Mouse (Mus musculus) cerebellum, adult (tissue): ENCODE data around the gene Plaa.
"Not testable (repeated sequence)": the region's sequence is repeated elsewhere in the genome, so short reads cannot be mapped to it uniquely, and the experiment has no call there.

Experiments used
- ATAC-seq: cut with Nextera tagmentation; 2 replicates; pipeline ENCODE4 v1.9.2; 2017; ENCODE audit warnings: mild to moderate bottlenecking, moderate library complexity, mixed read lengths; ENCODE audit not compliant: insufficient number of reproducible peaks, low FRiP score, low TSS enrichment

Gene Plaa

DNA sequence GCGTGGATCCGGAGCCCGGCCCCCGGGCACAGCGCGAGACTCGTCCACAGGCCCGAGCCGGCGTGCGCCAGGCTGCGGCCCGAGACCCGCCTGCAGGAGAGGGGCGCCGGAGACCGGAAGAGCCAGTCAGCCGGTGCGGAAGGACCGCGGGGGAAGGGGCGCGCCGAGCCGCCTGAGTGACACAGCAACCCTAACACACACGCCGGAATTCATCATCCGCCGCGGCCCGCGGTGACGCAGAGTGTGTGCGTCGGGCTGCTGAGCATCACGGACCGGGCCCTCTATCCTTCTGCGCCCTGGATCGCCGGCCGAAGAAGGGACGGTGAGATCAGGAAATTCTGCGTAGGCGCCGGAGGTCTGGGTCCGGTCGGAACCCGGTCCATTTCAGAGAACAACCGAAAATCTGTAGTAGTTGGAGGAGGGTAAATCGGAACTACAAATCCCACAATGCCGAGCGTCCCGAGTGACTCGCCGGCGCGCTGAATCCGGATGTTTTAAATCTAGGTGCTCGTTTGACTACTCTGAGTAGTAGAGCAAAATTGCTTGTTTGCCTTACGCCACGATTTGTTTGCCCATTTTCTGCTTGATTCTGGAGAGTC lies at the start of gene Plaa:
Gene Plaa (minus strand): TSS at position 214 of the 599 bp plus-strand sequence.
- peak; percentile 98 for ATAC-seq

DNA sequence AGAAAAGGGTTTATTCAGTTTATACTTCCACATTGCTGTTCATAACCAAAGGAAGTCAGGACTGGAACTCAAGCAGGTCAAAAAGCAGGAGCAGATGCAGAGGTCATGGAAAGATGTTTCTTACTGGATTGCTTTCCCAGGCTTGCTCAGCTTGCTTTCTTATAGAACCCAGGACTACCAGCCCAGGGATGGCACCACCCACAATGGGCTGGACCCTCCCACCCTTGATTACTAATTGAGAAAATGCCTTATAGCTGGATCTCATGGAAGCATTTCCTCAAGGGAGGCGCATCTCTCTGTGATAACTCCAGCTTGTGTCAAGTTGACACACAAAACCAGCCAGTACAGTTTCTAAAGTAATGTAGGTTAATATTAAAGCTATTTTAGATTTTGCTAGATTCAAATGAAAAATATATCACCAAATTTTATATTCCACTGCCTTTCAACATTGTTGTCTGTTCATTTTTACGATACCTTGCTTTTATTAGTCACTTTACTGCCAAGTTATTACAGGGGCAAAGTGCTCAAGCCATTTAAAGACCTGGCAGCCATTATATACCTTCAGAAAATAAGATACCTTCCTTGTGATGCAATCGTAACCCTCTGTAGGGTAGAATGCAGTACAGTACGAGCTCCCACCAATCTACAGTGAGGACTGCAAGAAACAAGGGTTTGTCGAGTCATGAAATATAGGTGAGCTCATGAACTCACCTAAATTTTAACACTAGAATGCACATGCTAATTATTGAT lies 47.6 kb upstream of the Plaa start:
- not testable (repeated sequence) for ATAC-seq

DNA sequence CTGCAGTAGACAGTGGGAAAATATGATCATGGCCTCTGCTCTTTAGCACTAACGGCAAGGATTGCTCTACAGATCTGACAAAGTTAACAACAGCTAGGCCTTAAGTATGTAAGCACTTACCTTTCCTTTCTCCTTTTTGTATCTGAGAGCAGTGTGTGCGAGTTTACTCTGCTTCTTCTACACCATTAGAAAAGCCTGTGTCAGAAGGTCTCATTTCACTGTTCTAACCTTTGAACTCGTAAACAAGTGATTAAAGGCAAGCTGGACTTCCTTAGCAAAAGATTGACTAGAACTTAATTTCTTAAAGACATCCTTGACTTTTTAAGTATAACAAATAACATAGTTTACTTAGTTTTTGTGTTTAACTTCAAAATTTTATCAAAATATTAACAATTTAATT lies 46.9 kb upstream of the Plaa start, which contains the start of gene Lrrc19:
Gene Lrrc19 (minus strand): TSS at position 225 of the 400 bp plus-strand sequence.
- ATAC-seq: no peak

DNA sequence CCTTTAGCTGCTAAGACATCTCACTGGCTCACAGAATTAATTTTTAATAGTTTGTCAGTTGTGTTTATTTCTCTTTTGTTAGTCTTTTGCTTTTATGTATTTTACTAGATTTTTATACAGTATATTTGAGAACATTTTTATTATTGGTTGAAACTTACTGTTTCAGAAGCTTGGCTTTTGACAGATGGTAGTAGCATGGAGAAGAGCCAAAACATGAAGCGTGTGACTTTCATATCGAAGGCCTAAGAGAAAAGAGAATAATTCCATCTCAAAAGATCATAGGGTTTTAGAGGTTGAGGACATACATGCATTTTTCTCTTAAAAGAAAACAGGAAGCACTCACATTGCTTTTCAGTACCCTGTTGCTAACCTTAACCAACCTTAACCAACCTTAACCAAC lies 40.1 kb upstream of the Plaa start:
- no peak for ATAC-seq

DNA sequence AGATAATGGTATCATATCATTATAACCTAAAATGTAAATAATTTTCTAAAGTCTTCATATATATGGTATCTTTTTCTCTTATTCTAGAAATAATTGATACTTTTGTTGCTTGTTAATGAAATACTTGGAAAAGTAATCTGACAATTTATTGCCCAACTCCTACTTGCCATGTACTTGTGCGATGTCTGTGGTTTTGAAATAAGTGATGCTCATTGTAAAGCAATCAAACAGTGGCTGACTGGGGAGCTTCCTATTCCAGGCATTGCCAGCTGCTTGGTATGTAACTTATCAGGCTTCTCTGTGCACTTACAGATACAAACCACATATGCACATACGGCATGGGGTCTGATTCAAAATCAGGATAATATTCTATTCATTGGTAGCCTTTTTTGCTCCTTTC lies 17.0 kb upstream of the Plaa start:
- ATAC-seq: no peak

DNA sequence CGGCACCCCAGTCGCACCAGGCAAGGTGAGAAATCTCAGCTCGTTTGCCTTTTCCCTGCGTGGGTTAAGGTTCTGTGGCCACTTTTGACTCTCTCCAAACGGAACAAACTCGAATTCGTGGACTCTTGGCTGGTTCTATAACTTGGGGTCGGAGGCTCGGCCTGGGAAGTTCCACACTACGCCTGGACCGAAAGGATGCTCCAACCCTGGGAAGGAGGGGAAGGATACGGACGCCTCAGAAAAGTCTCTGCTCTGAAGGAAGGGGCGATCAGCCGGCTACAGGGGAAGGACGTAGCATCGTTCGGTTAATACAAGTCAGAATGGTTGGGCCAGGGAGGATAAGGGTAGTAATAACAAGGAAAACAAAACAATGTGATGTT lies 11.6 kb upstream of the Plaa start:
- peak; percentile 67; the same call in 1 of the 2 replicates for ATAC-seq

DNA sequence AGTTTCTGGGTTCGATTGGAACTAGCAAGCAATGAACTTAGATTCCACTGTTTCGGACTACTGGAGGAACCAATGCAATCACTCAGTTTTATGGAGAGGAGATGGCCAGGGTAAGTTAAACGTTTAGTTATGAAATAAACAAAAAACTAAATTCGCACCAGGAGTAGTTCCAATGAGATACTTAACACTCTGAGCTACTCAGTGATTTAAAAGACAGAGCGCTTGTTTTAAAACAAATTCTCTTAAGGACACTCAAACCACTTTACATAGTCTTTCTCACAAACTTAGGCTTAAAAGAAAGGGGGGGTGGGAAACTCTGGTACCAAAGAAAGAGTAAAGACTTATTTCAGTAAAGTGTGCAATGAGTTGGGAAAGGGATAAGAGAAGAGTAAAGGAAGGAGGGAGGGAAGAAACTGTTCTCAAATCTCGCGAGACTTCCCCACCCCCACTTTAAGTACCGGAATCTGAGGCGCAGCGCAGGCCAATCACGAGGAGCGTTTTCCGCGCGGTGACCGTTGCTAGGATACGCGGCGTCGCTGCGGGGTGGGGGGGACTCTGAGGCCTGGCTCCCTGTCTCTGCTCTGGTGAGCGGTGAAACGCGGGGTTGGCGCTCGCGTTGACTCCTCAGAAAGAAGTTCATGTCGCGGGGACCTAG lies 11.1 kb upstream of the Plaa start, which contains the start of gene Ift74:
Gene Ift74 (plus strand): TSS at position 520 of the 655 bp plus-strand sequence.
- peak; percentile 100 for ATAC-seq

DNA sequence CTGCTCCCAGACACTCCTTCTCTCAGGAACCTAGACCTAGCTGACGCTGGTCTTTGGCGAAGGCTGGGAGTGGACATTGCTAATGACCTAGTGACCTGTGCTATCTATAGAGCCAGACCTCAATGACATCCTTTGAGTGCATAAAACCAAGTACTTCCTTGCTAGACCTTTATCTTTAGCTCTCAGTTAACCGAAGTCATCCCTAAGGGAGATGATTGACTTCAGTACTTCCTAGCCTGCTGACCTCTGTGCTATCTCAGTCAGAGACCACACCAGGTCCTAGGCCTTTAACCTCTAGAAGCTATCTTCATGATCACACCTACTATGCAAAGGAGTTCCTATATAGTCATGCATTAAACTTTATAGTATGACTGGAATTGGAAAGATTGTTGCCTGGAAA lies 7.3 kb upstream of the Plaa start:
- ATAC-seq: no peak

DNA sequence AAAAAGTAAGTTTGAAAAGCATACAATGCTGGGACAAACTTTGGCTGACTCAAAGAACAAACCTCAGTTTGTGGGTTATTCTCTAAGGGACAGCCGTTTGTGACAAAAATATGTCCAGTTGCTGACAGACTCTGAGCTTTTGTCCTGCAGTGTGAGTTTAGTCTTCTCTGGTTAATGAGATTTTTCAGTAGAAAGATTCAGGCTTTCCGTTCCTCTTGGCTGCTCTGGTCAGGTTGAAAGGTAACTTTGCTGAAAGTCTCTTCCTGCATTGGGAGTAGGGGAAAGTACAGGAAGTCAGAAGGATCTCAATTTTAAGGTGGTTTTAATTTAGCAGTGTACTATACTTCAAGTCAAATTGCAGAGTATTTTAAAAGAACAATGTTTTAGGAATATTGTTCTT lies 2.5 kb upstream of the Plaa start:
- ATAC-seq: no peak

DNA sequence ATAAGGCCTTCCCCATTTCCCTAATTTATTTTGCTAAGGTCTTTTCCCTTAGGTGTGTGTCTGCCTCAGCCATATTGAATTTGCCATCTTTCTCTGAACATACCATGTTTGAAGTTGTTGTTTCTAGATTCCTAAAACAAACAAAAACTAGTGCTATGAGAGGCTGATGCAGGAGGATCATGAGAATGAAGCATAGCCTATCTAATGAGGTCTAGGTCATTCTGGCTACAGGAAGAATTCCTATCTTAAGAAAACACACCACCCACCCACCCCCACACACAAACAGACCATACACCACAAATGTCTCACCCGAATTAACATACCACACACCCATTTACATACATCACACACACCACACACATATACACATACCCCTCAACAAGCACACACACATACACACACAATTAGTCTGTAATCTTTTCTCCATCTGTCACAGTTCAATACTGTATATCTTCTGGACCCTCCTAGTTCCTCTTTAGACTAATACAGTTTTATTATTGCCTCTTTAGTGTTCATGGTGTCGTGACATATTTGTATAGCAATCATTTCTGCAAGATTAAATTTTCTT lies 1.5 kb upstream of the Plaa start:
- ATAC-seq: no peak

DNA sequence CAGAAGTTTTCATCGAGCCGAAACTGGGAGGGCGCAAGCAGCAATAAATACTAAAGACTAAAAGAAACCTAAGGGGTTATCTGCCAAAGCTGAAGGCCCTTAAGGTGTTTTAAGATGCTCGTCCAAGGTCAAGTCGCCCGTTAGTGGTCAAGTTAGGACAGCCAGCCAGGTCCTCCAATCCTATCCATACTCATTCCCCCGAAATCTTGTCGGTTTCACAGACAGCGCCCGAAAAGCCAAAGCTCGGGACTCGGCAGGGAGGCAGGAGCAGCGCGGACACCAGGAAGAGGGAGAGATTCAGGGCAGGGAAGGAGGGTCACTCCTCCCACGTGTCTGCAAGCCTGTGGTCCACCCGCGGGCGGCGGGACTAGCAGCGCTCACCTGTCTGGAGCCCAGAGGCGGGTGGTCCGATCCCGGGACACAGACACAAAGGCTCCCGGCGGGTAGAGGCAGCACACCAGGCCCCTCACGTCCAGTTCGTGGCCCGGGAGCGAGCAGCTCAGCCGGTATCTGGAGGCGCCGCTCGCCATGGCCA lies 481 bp downstream of the Plaa start:
- no peak for ATAC-seq

DNA sequence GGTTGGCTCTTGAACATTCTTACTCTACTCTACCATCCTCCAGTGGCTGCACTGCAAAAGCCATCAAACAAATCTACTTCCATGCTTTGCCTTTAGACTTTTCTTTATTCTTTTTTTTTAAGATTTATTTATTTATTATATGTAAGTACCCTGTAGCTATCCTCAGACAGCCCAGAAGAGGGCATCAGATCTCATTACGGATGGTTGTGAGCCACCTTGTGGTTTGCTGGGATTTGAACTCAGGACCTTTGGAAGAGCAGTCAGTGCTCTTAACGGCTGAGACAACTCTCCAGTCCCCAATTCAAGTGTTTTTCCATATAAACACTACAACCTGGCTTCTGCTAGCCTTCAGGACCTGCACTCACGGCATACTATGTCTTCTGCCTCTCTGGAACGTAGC lies 1.6 kb downstream of the Plaa start:
- no peak for ATAC-seq

DNA sequence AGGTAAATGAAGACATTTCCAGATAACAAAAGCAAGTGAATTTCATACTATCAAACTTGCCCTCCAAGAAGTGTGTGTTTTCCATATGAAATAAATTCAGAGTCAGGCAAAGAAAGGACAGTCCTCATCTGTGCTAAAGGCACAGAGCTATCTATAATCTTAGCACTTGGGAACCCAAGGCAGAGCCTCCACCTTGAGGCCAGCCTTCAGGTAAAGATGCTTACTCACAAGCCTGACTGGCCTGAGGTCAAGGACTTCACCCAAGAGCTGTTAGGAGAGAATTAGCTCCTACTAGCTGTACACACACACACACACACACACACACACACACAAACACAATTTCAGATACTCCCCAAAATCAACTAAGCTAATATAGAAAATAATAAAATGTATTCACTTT lies 10.3 kb downstream of the Plaa start:
- no peak for ATAC-seq

DNA sequence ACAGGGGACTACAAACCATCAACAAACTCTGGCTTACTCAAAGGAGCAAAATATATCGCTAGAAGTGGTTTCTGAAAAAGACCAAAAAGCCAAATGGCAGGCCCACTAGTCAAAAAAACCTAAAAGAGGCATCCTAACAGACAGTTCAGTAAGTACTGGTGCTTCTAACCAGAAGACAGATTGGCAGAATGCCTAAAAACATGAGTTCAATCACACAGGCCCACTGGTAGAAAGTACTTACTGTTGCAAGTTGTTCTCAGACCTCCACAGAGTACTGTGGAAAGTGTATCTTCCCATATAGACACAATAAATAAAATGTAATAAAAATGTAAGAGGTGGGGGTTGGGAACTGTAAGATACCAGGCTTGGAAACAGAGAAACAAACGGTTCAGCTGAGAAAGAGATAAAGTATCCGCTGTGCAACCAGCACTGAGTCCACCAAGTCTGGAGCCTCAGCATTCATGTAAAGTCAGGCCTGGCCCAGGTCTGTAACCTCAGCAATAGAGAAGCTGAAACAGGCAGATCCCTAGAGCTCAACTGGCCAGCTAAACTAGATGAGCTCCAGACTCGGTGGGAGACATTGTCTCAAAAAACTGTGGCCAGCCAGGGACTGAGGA lies 11.2 kb downstream of the Plaa start:
- no peak for ATAC-seq

DNA sequence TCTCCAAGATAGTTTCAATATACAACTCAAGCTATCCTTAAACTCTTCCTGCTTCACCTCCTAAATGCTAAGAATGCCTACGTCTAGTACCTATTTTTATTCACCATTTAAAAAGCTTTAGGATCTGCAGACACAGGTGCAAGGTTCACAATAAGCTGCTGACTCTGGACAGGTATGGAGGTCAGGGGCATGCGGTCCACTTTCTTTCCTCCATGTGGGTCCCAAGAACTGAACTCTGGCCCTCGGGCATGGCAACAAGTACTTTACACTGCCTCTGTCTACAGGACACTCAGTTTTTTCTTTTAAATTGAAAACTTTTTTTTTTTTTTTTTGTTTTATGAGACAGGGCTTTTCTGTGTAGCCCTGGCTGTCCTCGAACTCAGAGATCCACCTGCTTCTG lies 30.4 kb downstream of the Plaa start:
- ATAC-seq: no peak

DNA sequence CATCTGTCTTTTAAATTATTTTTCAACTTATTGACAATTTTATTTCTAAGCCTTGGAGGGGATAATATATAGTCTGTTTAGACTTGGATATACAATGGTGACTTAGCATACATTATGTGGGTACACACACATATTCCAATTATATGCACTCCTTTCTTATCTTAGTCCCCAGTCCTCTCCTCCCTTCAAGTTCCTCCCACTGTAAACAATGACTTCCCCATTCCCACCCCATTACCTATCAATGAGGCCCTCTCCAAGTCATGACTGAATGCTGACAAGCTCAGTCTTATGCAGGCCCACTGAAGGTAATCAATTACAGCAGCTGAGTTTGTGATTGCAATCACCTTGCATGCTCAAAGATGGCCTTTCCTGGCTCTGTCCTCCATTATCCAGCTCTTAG lies 38.7 kb downstream of the Plaa start:
- no peak for ATAC-seq

DNA sequence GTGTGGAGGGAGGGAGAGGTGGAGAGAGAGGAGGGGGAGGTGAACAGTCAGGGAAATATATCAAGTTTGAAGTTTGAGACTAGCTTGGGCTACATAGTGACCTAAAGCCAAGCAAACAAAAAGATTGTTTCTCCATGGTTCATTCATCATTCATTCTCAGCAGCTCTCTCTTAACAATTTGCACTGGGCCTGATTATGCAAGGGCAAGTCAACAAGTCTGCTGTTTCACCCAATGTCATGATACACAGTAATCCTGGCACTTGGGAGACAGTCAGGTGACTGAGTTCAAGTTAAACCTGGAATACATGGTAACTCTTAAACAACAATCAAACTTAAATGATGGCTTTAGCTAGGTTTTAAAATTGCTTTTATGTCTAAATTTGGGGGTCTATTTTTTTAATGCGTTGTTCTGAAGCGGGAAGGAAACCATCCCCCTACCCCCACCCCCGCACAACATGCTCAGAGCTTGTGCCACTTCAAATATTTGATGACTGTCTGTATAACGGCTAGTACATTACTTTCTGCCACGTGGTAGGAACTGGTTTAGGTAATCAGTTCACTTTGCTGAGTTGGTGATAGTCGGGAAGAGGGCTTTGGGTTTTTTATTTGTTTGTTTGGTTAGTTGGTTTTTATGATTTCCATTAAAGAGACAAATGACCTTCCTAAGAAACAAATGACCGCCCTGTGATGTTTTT lies 40.9 kb downstream of the Plaa start:
- ATAC-seq: no peak

DNA sequence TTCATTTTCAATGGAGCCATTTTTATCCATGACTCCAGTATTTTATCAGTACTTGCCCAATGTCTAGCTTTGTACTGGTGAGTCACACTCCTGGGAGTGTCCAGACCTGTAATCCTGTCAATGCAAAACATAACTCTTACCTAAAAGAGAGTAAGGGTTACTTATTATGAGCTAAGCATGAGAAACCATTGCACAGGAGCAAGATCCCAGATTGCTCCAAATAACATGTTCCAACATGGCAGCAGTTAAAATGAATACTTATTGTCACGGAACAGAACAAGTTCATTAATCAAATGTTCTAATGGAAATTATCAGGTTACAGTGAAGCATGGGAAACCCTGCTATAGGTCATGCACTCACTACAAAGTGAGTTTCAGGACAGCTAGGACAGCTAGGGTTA lies 42.7 kb downstream of the Plaa start:
- ATAC-seq: no peak

DNA sequence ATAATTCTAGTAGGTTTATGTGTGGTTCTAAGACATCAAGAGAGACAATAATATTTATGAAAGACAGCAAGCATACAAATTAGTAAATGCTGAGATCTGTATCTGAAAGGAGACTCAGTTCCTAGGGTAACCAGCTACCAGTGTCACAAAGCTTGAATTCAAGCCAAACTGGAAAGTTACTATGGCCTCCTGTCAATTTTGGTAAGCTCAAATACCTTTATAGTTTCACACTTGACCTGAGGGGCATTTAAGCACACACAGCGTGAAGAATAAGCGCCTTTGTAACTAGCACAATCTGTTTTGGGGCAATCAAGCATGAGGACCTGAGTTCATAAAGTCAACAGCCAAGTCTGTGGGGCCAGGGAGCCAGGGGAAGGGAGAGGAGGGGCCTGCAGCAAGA lies 43.8 kb downstream of the Plaa start:
- ATAC-seq: no peak

DNA sequence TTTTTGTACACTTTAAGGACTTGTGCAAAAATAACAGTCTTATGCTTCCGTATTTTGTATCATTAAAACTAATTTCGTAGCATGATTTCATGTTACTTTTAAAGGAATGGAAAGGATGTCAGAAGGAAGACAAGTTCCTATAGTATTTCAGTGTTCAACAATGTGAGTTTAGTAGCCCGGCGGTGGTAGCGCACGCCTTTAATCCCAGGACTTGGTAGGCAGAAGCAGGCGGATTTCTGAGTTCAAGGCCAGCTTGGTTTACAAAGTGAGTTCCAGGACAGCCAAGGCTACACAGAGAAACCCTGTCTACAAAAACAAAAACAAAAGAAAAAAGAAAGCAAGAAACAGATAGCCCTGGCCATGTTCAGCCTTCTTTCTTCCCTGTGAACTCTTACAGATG lies 45.9 kb downstream of the Plaa start:
- ATAC-seq: no peak
